ENCODE assay signal across 13 mouse cellular contexts in the genomic region with DNA sequence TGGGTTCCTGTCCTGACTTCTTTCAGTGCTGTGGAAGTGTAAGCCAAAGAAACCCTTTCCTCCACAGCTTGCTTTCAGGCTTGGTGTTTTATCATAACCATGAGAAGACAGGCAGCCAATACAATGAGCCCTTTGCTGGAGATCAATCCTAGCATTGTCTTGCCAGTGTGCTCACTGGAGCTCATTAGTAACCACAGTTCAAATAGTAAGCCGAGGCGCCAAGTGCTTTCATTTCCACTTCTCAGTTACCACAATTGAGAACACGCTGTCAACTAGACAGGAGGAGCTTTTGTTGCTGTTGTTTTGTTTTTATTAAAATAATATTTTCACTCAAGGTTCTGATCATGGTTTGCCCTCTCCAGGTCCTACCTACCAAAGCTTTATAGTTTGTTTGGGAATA. TPM values are rescaled to one million over a fixed set of nuclear protein-coding genes. Genes with fewer than 3 reads are reported as not detected.
DNase-seq lines count a peak whose midpoint lies in the region; ATAC-seq and TF ChIP-seq lines count a peak whose summit lies in the region.
"Had no signal": no experiment of that assay in that cellular context is flagged by ENCODE, and none has a peak within 500 bp of the region (broad histone marks: within the 10 kb centered on the region; RNA-seq: fewer than 3 reads in every experiment).

No protein-coding gene starts in this region.

- peaks cover 34% of the 10 kb centered on the region for H3K4me1 ChIP-seq in heart, embryonic 13.5 days
- H3K4me1 ChIP-seq in heart, adult 2 months (ENCODE audit: control insufficient read depth, insufficient read depth, low read length): peaks cover 4% of the 10 kb centered on the region; the same call in 1 of the 2 replicates
- peaks cover 40% of the 10 kb centered on the region for H3K4me1 ChIP-seq in limb, embryonic 15.5 days
- H3K4me1 ChIP-seq in lung, adult 2 months (ENCODE audit: control insufficient read depth, insufficient read depth, low read length): peaks cover 4% of the 10 kb centered on the region; the same call in 1 of the 2 replicates

- no peak for TF ChIP-seq CTCF in heart, adult 2 months (IDR thresholded peaks at IDR 0.05)
- no peak for TF ChIP-seq CTCF in lung, adult 2 months (IDR thresholded peaks at IDR 0.05; ENCODE audit: insufficient read depth, low read length)

- no peaks in the 10 kb centered on the region for H3K27me3 ChIP-seq in heart, embryonic 13.5 days (replicated peaks)
- no peaks in the 10 kb centered on the region for H3K27me3 ChIP-seq in heart, adult 2 months (ENCODE audit: control insufficient read depth, insufficient read depth, low read length)
- H3K27me3 ChIP-seq in limb, embryonic 15.5 days: no peaks in the 10 kb centered on the region

- DNase-seq in heart, adult 2 months: no peak
- DNase-seq in A20 (ENCODE audit: low read depth, low spot score): peak; percentile 84
- DNase-seq in R1 (ENCODE audit: low read depth, low spot score): peak; percentile 49
- no peak for DNase-seq in lung, adult 2 months
- DNase-seq in layer of hippocampus, adult 11-12 months (ENCODE audit: low spot score): no peak
- DNase-seq in lung, postnatal 10 days: no peak
- DNase-seq: cerebellum, postnatal 10 days; heart, postnatal 14 days; kidney, adult 18-20 months; thymus, postnatal 14 days had no signal

- 0 out of 2 replicates have a peak overlapping the region, but pooled peaks have one; percentile 93 for H3K4me2 ChIP-seq in heart, embryonic 13.5 days
- no peak overlapping the region for H3K4me2 ChIP-seq in limb, embryonic 15.5 days
- H3K4me2 ChIP-seq: midbrain, embryonic 12.5 days had no signal

- TF ChIP-seq EP300 in heart, adult 2 months (IDR thresholded peaks at IDR 0.05; ENCODE audit: insufficient read depth, low read depth, low read length): no peak

- no peak overlapping the region; the same call in 1 of the 2 replicates for H3K27ac ChIP-seq in heart, embryonic 13.5 days (replicated peaks)
- no peak overlapping the region for H3K27ac ChIP-seq in heart, adult 2 months
- H3K27ac ChIP-seq in limb, embryonic 15.5 days: peak overlapping the region; percentile 64; the same call in 1 of the 2 replicates
- H3K27ac ChIP-seq: midbrain, embryonic 12.5 days had no signal

- H3K9me3 ChIP-seq in heart, embryonic 13.5 days: no peaks in the 10 kb centered on the region
- H3K9me3 ChIP-seq in limb, embryonic 15.5 days: no peaks in the 10 kb centered on the region
- H3K9me3 ChIP-seq: midbrain, embryonic 12.5 days had no signal

- WGBS in heart, embryonic 13.5 days: 76% methylated on average over 3 of the region's 3 CpGs
- WGBS in heart, adult 2 months: 88% methylated on average over 3 of the region's 3 CpGs
- WGBS in limb, embryonic 15.5 days: 76% methylated on average over 3 of the region's 3 CpGs
- WGBS in lung, adult 2 months: 59% methylated on average over 3 of the region's 3 CpGs

- H3K36me3 ChIP-seq in heart, embryonic 13.5 days: peaks cover 1% of the 10 kb centered on the region; the same call in 1 of the 2 replicates
- H3K36me3 ChIP-seq in heart, adult 2 months (ENCODE audit: control insufficient read depth, insufficient read depth, low read length): no peaks in the 10 kb centered on the region
- H3K36me3 ChIP-seq in limb, embryonic 15.5 days: no peaks in the 10 kb centered on the region
- H3K36me3 ChIP-seq: midbrain, embryonic 12.5 days had no signal

- no peak overlapping the region for H3K9ac ChIP-seq in heart, embryonic 13.5 days
- H3K9ac ChIP-seq in heart, adult 2 months (ENCODE audit: low read depth, low read length): no peak overlapping the region
- no peak overlapping the region for H3K9ac ChIP-seq in limb, embryonic 15.5 days
- H3K9ac ChIP-seq: midbrain, embryonic 12.5 days had no signal

- no peaks in the 10 kb centered on the region for H3K79me2 ChIP-seq in heart, adult 2 months (replicated peaks; ENCODE audit: control insufficient read depth, insufficient read depth, low read length)

- no peak overlapping the region for H3K4me3 ChIP-seq in heart, embryonic 13.5 days
- no peak overlapping the region for H3K4me3 ChIP-seq in heart, adult 2 months
- no peak overlapping the region for H3K4me3 ChIP-seq in limb, embryonic 15.5 days
- no peak overlapping the region for H3K4me3 ChIP-seq in lung, adult 2 months (replicated peaks; ENCODE audit: extremely low read depth, low read depth, low read length)
- H3K4me3 ChIP-seq: midbrain, embryonic 12.5 days had no signal

- intact Hi-C loops in heart, adult 2 months (cut with DNase I): no loop called here

- no peak for ATAC-seq in heart, embryonic 13.5 days (ENCODE audit: extremely low read depth, insufficient number of reproducible peaks, low FRiP score, low TSS enrichment)
- ATAC-seq in limb, embryonic 15.5 days (ENCODE audit: insufficient number of reproducible peaks, low FRiP score, low TSS enrichment, low read depth): no peak

- no peak for TF ChIP-seq POLR2A in heart, adult 2 months (IDR thresholded peaks at IDR 0.05; ENCODE audit: insufficient read depth, low read depth, low read length)
- TF ChIP-seq POLR2A in lung, adult 2 months (IDR thresholded peaks at IDR 0.05; ENCODE audit: borderline replicate concordance, extremely low read depth, low read depth, low read length): no peak

RNA-seq across cellular contexts. Expression of a gene that starts 1.5 kb away (rescaled TPM):
- polyA plus RNA-seq in heart, embryonic 13.5 days (2015; fragmentation: Nextera tagmentation; extraction: Ambion mirVana): 30.9 and 32.5 TPM in 2 replicates
- total RNA-seq in heart, adult 2 months (2021): 10 to 100 TPM; 15.4 to 15.5 TPM
- polyA plus RNA-seq in heart, adult 2 months (2012; rRNA removed): 8.6 and 16.0 TPM in 2 replicates
- polyA plus RNA-seq in limb, embryonic 15.5 days (2015; fragmentation: Nextera tagmentation; extraction: Ambion mirVana): 34.2 and 37.5 TPM in 2 replicates
- polyA plus RNA-seq in lung, adult 2 months (2012; rRNA removed): 17.8 and 24.4 TPM in 2 replicates

Comparison
In these comparisons a context has a peak if more than half of its experiments do, and no peak if none do; other contexts are left out.
1. DNase-seq: peak in A20 (single experiment) and R1 (single experiment); none in heart, adult 2 months (0 of 2), lung, adult 2 months (single experiment), layer of hippocampus, adult 11-12 months (single experiment) and lung, postnatal 10 days (single experiment).